Mouse (Mus musculus) brain, embryonic 14.5 days (tissue): ENCODE measurements around the gene Apob.

Source experiments
- CTCF ChIP-seq: fragments of 200-500 bp; IDR thresholded peaks from 2 replicates; pipeline ENCODE4 v1.5.1; 2012; ENCODE audit warnings: inconsistent platforms, mild to moderate bottlenecking, moderate library complexity, borderline replicate concordance; ENCODE audit not compliant: insufficient read depth, insufficient read length; ENCODE audit errors: extremely low read depth
- POLR2A ChIP-seq: fragments of 200-500 bp; IDR thresholded peaks from 2 replicates; pipeline ENCODE4 v1.6.1; 2012; ENCODE audit warnings: mild to moderate bottlenecking, inconsistent platforms, borderline replicate concordance; ENCODE audit not compliant: poor library complexity, insufficient read depth, insufficient read length, severe bottlenecking; ENCODE audit errors: extremely low read depth

DNA sequence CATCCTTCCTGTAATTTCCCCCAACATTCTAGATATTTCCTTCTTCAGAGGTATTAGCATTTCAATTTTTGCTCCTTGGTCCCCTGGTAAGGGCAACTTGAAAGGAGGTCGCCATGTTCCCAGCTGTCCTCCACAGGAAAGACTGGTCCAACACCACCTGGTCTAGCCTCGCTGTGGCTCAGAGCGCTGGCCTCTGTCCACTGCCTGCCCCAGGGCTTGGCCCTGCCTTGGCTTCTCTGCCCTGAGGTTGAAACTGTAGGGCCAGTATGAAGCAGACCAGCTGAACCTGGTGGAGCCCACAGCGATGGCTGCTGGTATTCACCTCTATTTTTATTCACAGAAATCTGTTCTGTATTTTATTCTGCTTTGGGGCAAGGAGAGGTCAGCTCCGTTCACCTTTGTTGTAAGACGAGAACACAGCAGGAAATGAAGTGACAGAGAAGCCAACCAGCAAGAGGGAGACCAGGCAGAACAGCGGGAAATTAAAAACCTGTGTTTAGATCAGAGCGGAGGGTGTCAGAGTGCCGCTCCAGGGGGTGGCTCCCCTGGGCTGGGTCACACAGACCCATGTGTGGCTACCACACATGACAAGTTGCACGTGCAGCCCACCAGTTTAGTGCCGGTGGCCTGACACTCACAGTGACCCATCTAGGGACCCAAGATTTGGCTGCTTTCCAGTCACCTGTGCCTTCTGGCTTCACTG is 86.1 kb downstream of the Apob start:
- TF ChIP-seq CTCF (no peak), POLR2A (no peak)
